Mouse (Mus musculus) embryonic facial prominence, embryonic 13.5 days (tissue): ENCODE data around the gene Spata13. TPM values are rescaled to one million over a fixed set of nuclear protein-coding genes. Genes with fewer than 3 reads are reported as not detected.
A peak's percentile ranks its signal among the peaks of the same experiment; 100 is the strongest.

Source experiments
- ATAC-seq: fragments of 200-750 bp; cut with Nextera tagmentation; 2 replicates; pipeline ENCODE4 v1.8.0; 2017; ENCODE audit warnings: low read depth; ENCODE audit not compliant: insufficient number of reproducible peaks, insufficient read depth, low FRiP score, low TSS enrichment
- H3K27ac ChIP-seq: fragments of 300-500 bp; sonication (generic); 2 replicates; pipeline ENCODE4 v1.5.1; 2015; ENCODE audit warnings: moderate library complexity, mild to moderate bottlenecking, inconsistent platforms
- H3K27me3 ChIP-seq: fragments of 300-500 bp; sonication (generic); 2 replicates; pipeline ENCODE4 v1.6.1; 2015; ENCODE audit warnings: mild to moderate bottlenecking, inconsistent platforms
- H3K36me3 ChIP-seq: fragments of 300-500 bp; sonication (generic); 2 replicates; pipeline ENCODE4 v1.6.1; 2015; ENCODE audit warnings: mild to moderate bottlenecking, inconsistent platforms
- H3K4me1 ChIP-seq: fragments of 300-500 bp; sonication (generic); 2 replicates; pipeline ENCODE4 v1.6.1; 2015; ENCODE audit warnings: inconsistent platforms
- H3K4me2 ChIP-seq: fragments of 300-500 bp; sonication (generic); 2 replicates; pipeline ENCODE4 v1.6.1; 2015; ENCODE audit warnings: moderate library complexity, mild to moderate bottlenecking, inconsistent platforms
- H3K4me3 ChIP-seq: fragments of 300-500 bp; sonication (generic); 2 replicates; pipeline ENCODE4 v1.5.1; 2015; ENCODE audit warnings: mild to moderate bottlenecking, inconsistent platforms
- H3K9ac ChIP-seq: fragments of 300-500 bp; sonication (generic); 2 replicates; pipeline ENCODE4 v1.6.1; 2015; ENCODE audit warnings: mild to moderate bottlenecking, inconsistent platforms
- H3K9me3 ChIP-seq: fragments of 300-500 bp; sonication (generic); 2 replicates; pipeline ENCODE4 v1.6.1; 2016; ENCODE audit warnings: inconsistent platforms
- WGBS: fragments of 180-500 bp; shearing (Covaris S2); methylation state at CpG from one replicate; pipeline ENCODE4 v1.1.7; 2015; ENCODE audit warnings: mixed read lengths; 5-methylcytosine and 5-hydroxymethylcytosine counted together
- polyA plus RNA-seq: library from polyadenylated mRNA; unstranded; fragments of >200 nt; fragmentation: Nextera tagmentation; extraction: Ambion mirVana; gene quantifications from 2 replicates; pipeline ENCODE4 v1.2.1, GENCODE M21; 2015

The Spata13 gene
- polyA plus RNA-seq, 1 experiment from 2014 or later = 15.8 TPM

DNA sequence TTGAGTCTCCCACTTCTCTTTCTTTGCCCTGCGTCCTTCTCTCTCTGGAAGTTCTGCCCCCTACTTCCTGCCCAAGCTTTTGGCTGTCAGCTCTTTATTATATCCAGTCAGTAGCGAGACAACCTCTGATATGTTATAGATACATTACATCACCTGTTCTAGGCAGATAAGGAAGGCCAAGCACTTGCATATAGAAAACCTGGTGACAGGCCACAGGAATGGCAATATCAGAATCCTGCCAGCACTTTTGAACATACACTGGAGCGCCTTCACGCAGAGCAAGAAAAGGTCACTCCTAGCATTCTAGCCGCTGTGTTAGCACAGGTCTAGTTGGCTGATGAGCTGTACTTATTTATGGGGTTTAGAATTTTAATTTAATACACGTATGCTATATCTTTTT, 70.7 kb downstream of the Spata13 start:
- H3K36me3 ChIP-seq = no peaks in the 10 kb centered on the region
- no peak overlapping the region for H3K4me3 ChIP-seq
- no peak overlapping the region for H3K4me2 ChIP-seq
- peak overlapping the region; percentile 35; the same call in 1 of the 2 replicates for H3K27ac ChIP-seq
- H3K27me3 ChIP-seq = no peaks in the 10 kb centered on the region
- WGBS = 74% methylated on average over 6 of the region's 6 CpGs
- ATAC-seq = no peak
- H3K9me3 ChIP-seq = no peaks in the 10 kb centered on the region
- peaks cover 44% of the 10 kb centered on the region for H3K4me1 ChIP-seq
- H3K9ac ChIP-seq = no peak overlapping the region

DNA sequence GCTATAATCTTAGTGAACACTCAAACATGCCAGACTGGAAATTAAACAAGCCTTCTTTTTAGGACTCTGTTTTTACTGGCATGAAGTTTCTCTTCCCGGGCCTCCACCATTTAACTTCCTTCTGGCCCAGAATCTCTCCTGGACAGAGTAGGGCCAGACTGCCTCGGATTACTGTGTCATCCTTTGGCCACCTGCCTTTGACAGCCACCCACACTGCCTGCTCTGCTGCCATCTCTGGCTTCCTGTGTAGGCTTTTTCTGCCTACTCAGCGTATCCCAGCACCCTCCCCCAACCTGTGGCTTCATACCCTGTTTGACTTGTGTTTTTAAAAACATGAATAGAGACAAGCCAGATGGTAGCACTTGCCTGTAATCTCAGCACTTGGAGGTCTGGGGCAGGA, 71.2 kb downstream of the Spata13 start:
- Histone ChIP-seq H3K36me3 (no peaks in the 10 kb centered on the region), H3K4me2 (no peak overlapping the region), H3K9ac (no peak overlapping the region), H3K4me3 (no peak overlapping the region), H3K9me3 (no peaks in the 10 kb centered on the region), H3K4me1 (peaks cover 47% of the 10 kb centered on the region), H3K27me3 (no peaks in the 10 kb centered on the region), H3K27ac (peak overlapping the region; percentile 35; the same call in 1 of the 2 replicates)
- WGBS = 52% methylated on average over 3 of the region's 3 CpGs
- no peak for ATAC-seq

DNA sequence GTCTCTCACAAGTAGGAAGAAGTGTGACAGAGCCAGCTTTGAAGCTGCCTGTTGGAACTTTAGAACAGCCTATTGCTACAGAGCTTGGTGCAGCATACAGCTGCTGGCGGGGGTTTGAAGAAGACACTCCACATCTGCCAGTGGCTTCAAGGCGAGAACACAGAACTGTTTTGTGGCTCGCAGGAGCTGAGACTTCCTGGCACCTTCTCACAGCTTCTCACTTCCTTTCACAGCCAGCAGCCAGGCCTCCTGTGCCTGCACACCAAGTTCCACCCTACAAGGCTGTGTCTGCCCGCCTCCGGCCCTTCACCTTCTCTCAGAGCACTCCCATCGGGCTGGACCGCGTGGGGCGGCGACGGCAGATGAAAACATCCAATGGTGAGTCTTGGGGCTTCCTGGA, 75.4 kb downstream of the Spata13 start:
- Histone ChIP-seq H3K36me3 (no peaks in the 10 kb centered on the region), H3K9ac (peak overlapping the region; percentile 21; the same call in 1 of the 2 replicates), H3K4me1 (peaks cover 41% of the 10 kb centered on the region), H3K27ac (0 out of 2 replicates have a peak overlapping the region, but pooled peaks have one; percentile 7), H3K4me2 (no peak overlapping the region), H3K4me3 (no peak overlapping the region), H3K27me3 (no peaks in the 10 kb centered on the region), H3K9me3 (no peaks in the 10 kb centered on the region)
- 37% methylated on average over 11 of the region's 11 CpGs for WGBS
- no peak for ATAC-seq

DNA sequence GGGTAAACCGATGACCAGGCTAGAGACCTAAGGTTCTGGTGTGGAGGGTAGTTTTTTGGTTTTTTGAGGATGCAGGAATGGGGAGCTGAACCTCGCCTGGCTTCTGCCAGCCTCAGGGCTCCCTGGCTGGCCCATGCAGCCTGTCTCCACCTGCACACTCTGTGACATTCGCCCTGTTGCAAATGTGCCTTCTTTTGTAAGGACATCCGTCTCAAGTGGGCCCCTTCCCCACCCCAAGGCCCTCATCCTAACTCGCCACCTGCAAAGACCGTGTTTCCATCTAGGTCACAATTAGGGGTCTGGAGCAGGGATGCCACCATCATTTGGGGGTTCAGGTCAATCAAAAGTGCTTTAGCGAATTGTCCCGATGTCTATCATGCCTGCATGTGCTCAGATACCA, 75.9 kb downstream of the Spata13 start:
- no peak overlapping the region for H3K27ac ChIP-seq
- 0 out of 2 replicates have a peak overlapping the region, but pooled peaks have one; percentile 21 for H3K9ac ChIP-seq
- WGBS = 83% methylated on average over 8 of the region's 8 CpGs
- H3K27me3 ChIP-seq = no peaks in the 10 kb centered on the region
- no peak overlapping the region for H3K4me2 ChIP-seq
- H3K9me3 ChIP-seq = no peaks in the 10 kb centered on the region
- ATAC-seq = no peak
- no peaks in the 10 kb centered on the region for H3K36me3 ChIP-seq
- no peak overlapping the region for H3K4me3 ChIP-seq
- peaks cover 35% of the 10 kb centered on the region for H3K4me1 ChIP-seq

GRCm38 (mm10) chr14:60711161-60711560, 77.4 kb downstream of the Spata13 start:
- Histone ChIP-seq H3K4me1 (peaks cover 31% of the 10 kb centered on the region), H3K9me3 (no peaks in the 10 kb centered on the region), H3K9ac (no peak overlapping the region), H3K4me3 (no peak overlapping the region), H3K4me2 (no peak overlapping the region), H3K36me3 (no peaks in the 10 kb centered on the region), H3K27me3 (no peaks in the 10 kb centered on the region), H3K27ac (no peak overlapping the region)
- no peak for ATAC-seq
- 95% methylated on average over 5 of the region's 5 CpGs for WGBS

- Histone ChIP-seq H3K27me3 (no peaks in the 10 kb centered on the region), H3K9ac (no peak overlapping the region), H3K27ac (no peak overlapping the region), H3K36me3 (no peaks in the 10 kb centered on the region), H3K4me3 (no peak overlapping the region), H3K9me3 (no peaks in the 10 kb centered on the region), H3K4me2 (no peak overlapping the region), H3K4me1 (peaks cover 29% of the 10 kb centered on the region)
- ATAC-seq = no peak
- 87% methylated on average over 6 of the region's 6 CpGs for WGBS
Measured at GRCm38 (mm10) chr14:60711590-60712288, 77.9 kb downstream of the Spata13 start.

DNA sequence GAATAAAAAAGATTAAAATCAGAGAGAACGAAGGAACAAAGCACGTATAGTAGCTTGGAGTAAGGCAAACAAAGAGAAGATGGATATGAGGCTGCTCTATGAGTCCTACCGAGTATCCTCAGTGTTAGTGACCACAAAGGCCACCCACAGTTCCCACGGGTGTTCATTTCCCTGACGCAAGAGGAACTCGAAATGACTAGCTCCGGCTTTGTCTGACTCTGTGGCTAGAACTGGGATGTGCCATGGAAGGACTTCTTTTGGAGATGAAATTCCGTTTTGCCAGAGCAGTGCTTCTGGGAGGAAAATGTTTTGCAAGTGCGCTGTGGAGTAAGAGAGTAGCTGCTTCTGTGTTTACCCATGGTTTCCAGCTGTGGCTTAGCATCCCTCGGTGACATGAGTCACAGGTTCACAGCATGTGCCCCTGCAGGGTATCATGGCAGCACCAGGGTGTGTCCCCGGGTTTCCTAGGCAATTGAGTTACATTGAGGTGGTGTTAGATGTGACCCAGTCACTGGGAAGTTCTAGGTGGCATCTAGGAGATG, 78.6 kb downstream of the Spata13 start:
- 87% methylated on average over 11 of the region's 11 CpGs for WGBS
- ATAC-seq = no peak
- H3K36me3 ChIP-seq = no peaks in the 10 kb centered on the region

DNA sequence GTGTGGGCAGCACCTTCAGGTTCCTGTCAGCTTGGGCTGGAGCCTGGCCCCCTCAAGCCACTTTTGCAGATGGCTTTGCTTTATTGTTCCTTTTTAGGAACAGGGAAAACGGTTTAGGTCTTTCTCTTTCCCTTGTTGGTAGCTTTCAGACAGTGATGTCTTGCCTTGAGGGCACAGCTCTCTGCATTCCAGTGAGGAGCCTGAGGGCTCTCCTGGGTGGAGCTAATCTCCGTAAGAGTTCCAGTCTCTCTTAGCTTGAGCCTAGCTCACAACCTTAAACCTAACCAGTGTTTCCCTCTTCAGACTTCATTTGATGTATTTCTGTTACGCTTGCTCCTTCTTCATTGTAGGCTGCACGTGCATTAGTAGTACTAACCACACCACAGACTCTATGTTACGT, 81.9 kb downstream of the Spata13 start:
- H3K9me3 ChIP-seq = no peaks in the 10 kb centered on the region
- peaks cover 5% of the 10 kb centered on the region for H3K4me1 ChIP-seq
- H3K4me3 ChIP-seq = no peak overlapping the region
- H3K36me3 ChIP-seq = no peaks in the 10 kb centered on the region
- H3K4me2 ChIP-seq = no peak overlapping the region
- H3K27me3 ChIP-seq = no peaks in the 10 kb centered on the region
- ATAC-seq = no peak
- no peak overlapping the region for H3K9ac ChIP-seq
- 62% methylated on average over 5 of the region's 5 CpGs for WGBS
- H3K27ac ChIP-seq = no peak overlapping the region

More for the DNA sequence above, 78.6 kb downstream of the Spata13 start:
- H3K4me3 ChIP-seq = no peak overlapping the region
- no peak overlapping the region for H3K9ac ChIP-seq
- no peaks in the 10 kb centered on the region for H3K27me3 ChIP-seq
- no peaks in the 10 kb centered on the region for H3K9me3 ChIP-seq
- no peak overlapping the region for H3K27ac ChIP-seq
- H3K4me1 ChIP-seq = peaks cover 23% of the 10 kb centered on the region
- no peak overlapping the region for H3K4me2 ChIP-seq

DNA sequence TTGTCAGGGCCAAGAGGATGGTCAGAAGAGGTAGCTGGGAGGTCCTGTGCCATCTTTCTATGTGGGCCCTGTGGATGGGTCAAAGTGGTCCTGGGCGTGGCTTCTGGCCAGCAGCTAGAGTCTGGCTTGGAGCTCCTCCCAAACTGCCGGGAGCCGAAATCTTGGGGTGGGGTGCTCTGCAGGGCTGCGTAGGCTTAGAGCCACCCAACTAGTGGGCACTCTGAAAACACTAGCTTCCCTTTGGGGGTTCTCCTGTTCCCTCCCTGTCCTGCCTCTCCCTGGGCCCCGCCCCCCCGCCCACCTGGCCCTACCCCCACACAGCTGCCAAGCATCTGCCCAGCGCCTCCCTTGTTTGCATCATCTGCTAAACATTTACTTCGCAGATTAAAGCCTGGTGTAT, 87.5 kb downstream of the Spata13 start:
- Histone ChIP-seq H3K4me2 (no peak overlapping the region), H3K27ac (no peak overlapping the region), H3K9me3 (no peaks in the 10 kb centered on the region), H3K4me1 (peaks cover 18% of the 10 kb centered on the region), H3K27me3 (no peaks in the 10 kb centered on the region), H3K9ac (no peak overlapping the region), H3K4me3 (no peak overlapping the region), H3K36me3 (no peaks in the 10 kb centered on the region)
- 36% methylated on average over 8 of the region's 8 CpGs for WGBS
- ATAC-seq = peak; percentile 58; the same call in 1 of the 2 replicates

GRCm38 (mm10) chr14:60721938-60722337, 88.1 kb downstream of the Spata13 start:
- no peak overlapping the region for H3K4me3 ChIP-seq
- H3K4me1 ChIP-seq = peaks cover 20% of the 10 kb centered on the region
- no peak for ATAC-seq
- H3K4me2 ChIP-seq = no peak overlapping the region
- no peak overlapping the region for H3K9ac ChIP-seq
- H3K36me3 ChIP-seq = no peaks in the 10 kb centered on the region
- H3K27ac ChIP-seq = no peak overlapping the region
- WGBS = 64% methylated on average over 3 of the region's 3 CpGs
- no peaks in the 10 kb centered on the region for H3K27me3 ChIP-seq
- H3K9me3 ChIP-seq = no peaks in the 10 kb centered on the region

DNA sequence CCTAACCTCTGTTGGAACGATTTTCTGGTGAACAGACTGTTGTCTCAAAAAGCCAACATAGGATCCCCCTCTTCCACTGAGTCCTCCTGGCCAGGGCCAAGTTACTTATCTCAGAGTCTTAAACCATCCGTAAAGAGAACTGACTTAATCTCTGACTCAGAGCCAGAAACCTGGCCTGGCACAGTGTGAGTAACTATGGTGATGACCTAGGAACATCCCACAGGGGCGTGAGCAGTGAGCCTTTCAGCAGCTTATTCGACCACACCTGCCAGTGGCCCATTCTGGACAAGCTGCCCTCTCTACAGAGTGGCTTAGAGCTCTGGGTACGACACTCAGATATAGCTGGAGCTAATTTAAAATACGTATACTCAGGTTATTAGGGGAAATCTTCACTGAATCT, 92.3 kb downstream of the Spata13 start:
- 0 out of 2 replicates have a peak, but pooled peaks cover 3% of the 10 kb centered on the region for H3K36me3 ChIP-seq
- WGBS = 68% methylated on average over 6 of the region's 6 CpGs
- no peak overlapping the region for H3K4me3 ChIP-seq
- H3K4me2 ChIP-seq = no peak overlapping the region
- H3K27me3 ChIP-seq = no peaks in the 10 kb centered on the region
- H3K9me3 ChIP-seq = no peaks in the 10 kb centered on the region
- no peak overlapping the region for H3K9ac ChIP-seq
- H3K27ac ChIP-seq = no peak overlapping the region
- no peak for ATAC-seq
- peaks cover 39% of the 10 kb centered on the region for H3K4me1 ChIP-seq

GRCm38 (mm10) chr14:60727130-60727529, 93.3 kb downstream of the Spata13 start:
- Histone ChIP-seq H3K9ac (no peak overlapping the region), H3K27me3 (no peaks in the 10 kb centered on the region), H3K4me1 (peaks cover 34% of the 10 kb centered on the region), H3K9me3 (no peaks in the 10 kb centered on the region), H3K36me3 (0 out of 2 replicates have a peak, but pooled peaks cover 3% of the 10 kb centered on the region), H3K4me2 (no peak overlapping the region), H3K4me3 (no peak overlapping the region), H3K27ac (peak overlapping the region; percentile 57; the same call in 1 of the 2 replicates)
- 48% methylated on average over 4 of the region's 4 CpGs for WGBS
- ATAC-seq = no peak; the same call in 1 of the 2 replicates
